8 mouse cellular contexts compared by ENCODE assay signal in the genomic region with DNA sequence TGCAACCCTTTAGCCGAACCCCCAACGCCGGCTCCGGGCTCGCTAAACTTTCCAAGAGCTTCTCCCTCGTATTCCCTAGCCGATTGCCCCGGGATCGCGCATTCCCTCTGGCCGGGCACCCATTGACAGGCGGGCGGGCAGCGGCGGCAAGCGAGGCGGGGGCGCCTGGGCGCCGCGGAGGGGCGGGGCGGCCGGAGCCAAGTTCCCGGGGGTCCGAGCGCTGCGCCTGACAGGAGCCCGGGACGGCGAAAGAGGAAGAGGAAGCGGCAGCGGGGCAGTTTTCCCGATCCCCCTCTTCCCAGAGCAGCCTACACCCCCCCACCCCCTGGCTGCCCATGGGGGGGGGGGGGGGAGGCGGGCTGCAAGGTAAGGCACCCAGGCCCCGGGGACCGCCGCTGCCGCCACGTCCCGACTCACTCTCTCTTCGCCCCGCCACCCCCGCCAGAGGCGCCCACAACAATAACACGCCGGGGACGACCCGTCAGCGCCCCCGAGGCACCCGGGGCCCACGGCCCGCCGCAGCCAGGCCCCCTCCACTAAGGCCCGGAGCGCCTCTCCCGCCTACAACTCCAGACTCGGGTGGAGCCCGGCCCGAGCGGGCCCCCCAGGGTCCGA. TPM values are rescaled to one million over a fixed set of nuclear protein-coding genes. Genes with fewer than 3 reads are reported as not detected.
DNase-seq lines count a peak whose midpoint lies in the region; ATAC-seq and TF ChIP-seq lines count a peak whose summit lies in the region.

No protein-coding gene starts in this region.

- no peaks in the 10 kb centered on the region for H3K9me3 ChIP-seq in heart, embryonic 14.5 days (ENCODE audit: control insufficient read depth, low read length)
- no peaks in the 10 kb centered on the region for H3K9me3 ChIP-seq in lung, embryonic 15.5 days

- no peaks in the 10 kb centered on the region for H3K27me3 ChIP-seq in spleen, adult 2 months (ENCODE audit: control insufficient read depth, insufficient read depth, low read length)
- no peaks in the 10 kb centered on the region for H3K27me3 ChIP-seq in heart, embryonic 14.5 days (ENCODE audit: control insufficient read depth, insufficient read depth, low read length)
- no peaks in the 10 kb centered on the region for H3K27me3 ChIP-seq in lung, embryonic 15.5 days

- peak overlapping the region; percentile 91 for H3K4me2 ChIP-seq in heart, embryonic 14.5 days (ENCODE audit: low read length)
- H3K4me2 ChIP-seq in lung, embryonic 15.5 days, result peak overlapping the region; percentile 75

- peak overlapping the region; percentile 96 for H3K27ac ChIP-seq in spleen, adult 2 months (ENCODE audit: insufficient read depth, low read length)
- H3K27ac ChIP-seq in heart, embryonic 14.5 days (replicated peaks in 1 of 2; ENCODE audit: control insufficient read depth in 1 of 2, insufficient read depth in 1 of 2, low read depth in 2 of 2, low read length in 2 of 2), result peak overlapping the region; percentile 92 to 98
- H3K27ac ChIP-seq in lung, embryonic 15.5 days, result peak overlapping the region; percentile 99

- TF ChIP-seq CTCF in spleen, adult 2 months (IDR thresholded peaks at IDR 0.05; ENCODE audit: extremely low read depth, insufficient read depth, insufficient read length, insufficient replicate concordance), result no peak

- H3K4me3 ChIP-seq in spleen, adult 2 months (ENCODE audit: extremely low read depth, insufficient read depth, insufficient read length), result peak overlapping the region; percentile 94
- peak overlapping the region; percentile 96 to 98 for H3K4me3 ChIP-seq in heart, embryonic 14.5 days (ENCODE audit: control insufficient read depth in 1 of 2, insufficient read depth in 1 of 2, low read depth in 1 of 2, low read length in 2 of 2)
- H3K4me3 ChIP-seq in lung, embryonic 15.5 days, result peak overlapping the region; percentile 100

- TF ChIP-seq POLR2A in spleen, adult 2 months (IDR thresholded peaks at IDR 0.05; ENCODE audit: low read depth, low read length), result no peak

- ATAC-seq in heart, embryonic 14.5 days (ENCODE audit: insufficient number of reproducible peaks, insufficient read depth, low FRiP score, low read depth), result peak; percentile 63
- peak; percentile 83 for ATAC-seq in lung, embryonic 15.5 days (ENCODE audit: borderline replicate concordance, extremely low read depth, low FRiP score, low TSS enrichment)

- DNase-seq in spleen, adult 2 months (ENCODE audit: low read depth in 1 of 2, low spot score in 2 of 2), result peak in 1 of 2 experiments; percentile 25
- DNase-seq in spleen, adult 12 weeks (ENCODE audit: low spot score), result no peak
- DNase-seq in embryo, embryonic 10.5 days (ENCODE audit: low spot score), result peak; percentile 65
- DNase-seq in kidney, postnatal 14 days, result peak; percentile 65
- DNase-seq in ovary, adult 18-20 months (ENCODE audit: low spot score), result peak; percentile 13
- peak; percentile 41 for DNase-seq in thymus, postnatal 25 days

- peaks cover 8% of the 10 kb centered on the region; the same call in 1 of the 2 replicates for H3K4me1 ChIP-seq in spleen, adult 2 months (ENCODE audit: control insufficient read depth, insufficient read depth, insufficient read length)
- H3K4me1 ChIP-seq in heart, embryonic 14.5 days (ENCODE audit: control insufficient read depth in 2 of 2, insufficient read depth in 2 of 2, low read length in 2 of 2), result peaks cover 0 to 20% of the 10 kb centered on the region in 2 experiments
- peaks cover 16% of the 10 kb centered on the region; the same call in 1 of the 2 replicates for H3K4me1 ChIP-seq in lung, embryonic 15.5 days

- WGBS in spleen, adult 2 months, result 2% methylated on average over 46 of the region's 63 CpGs
- WGBS in heart, embryonic 14.5 days, result under 1% methylated on average over 55 of the region's 63 CpGs
- under 1% methylated on average over 41 of the region's 63 CpGs for WGBS in lung, embryonic 15.5 days

- 0 out of 2 replicates have a peak, but pooled peaks cover 2% of the 10 kb centered on the region for H3K36me3 ChIP-seq in spleen, adult 2 months (ENCODE audit: control insufficient read depth, insufficient read depth, low read length)
- no peaks in the 10 kb centered on the region for H3K36me3 ChIP-seq in heart, embryonic 14.5 days (ENCODE audit: control insufficient read depth, insufficient read depth, low read length)
- H3K36me3 ChIP-seq in lung, embryonic 15.5 days, result no peaks in the 10 kb centered on the region

- H3K9ac ChIP-seq in heart, embryonic 14.5 days (ENCODE audit: low read length), result peak overlapping the region; percentile 95
- peak overlapping the region; percentile 98 for H3K9ac ChIP-seq in lung, embryonic 15.5 days

RNA-seq across cellular contexts. Expression of gene Pias1, which starts 7.5 kb away (rescaled TPM):
- polyA plus RNA-seq in spleen, adult 2 months (2012; rRNA removed), result 17.6 and 23.3 TPM in 2 replicates
- 42.7 and 44.9 TPM in 2 replicates for polyA plus RNA-seq in heart, embryonic 14.5 days (2014; fragmentation: Nextera tagmentation; extraction: Ambion mirVana)
- polyA plus RNA-seq in lung, embryonic 15.5 days (2015; fragmentation: Nextera tagmentation; extraction: Ambion mirVana), result 62.3 and 75.1 TPM in 2 replicates
